Mouse (Mus musculus) lung, postnatal 0 days (tissue): ENCODE measurements around the gene Mettl5. TPM values are rescaled to one million over a fixed set of nuclear protein-coding genes. Genes with fewer than 3 reads are reported as not detected.
A peak's percentile ranks its signal among the peaks of the same experiment; 100 is the strongest.

Experiments used
- ATAC-seq: fragments of 200-750 bp; cut with Nextera tagmentation; 2 replicates; pipeline ENCODE4 v1.8.0; 2017; ENCODE audit warnings: moderate library complexity
- DNase-seq: peaks from one replicate; pipeline ENCODE4 v3.0.0-alpha.2; 2016; ENCODE audit warnings: low spot score
- H3K27ac ChIP-seq: fragments of 300-500 bp; sonication (generic); 2 replicates; pipeline ENCODE4 v1.5.1; 2014; ENCODE audit warnings: antibody characterized with exemption, mild to moderate bottlenecking, low read length, mixed read lengths
- H3K27me3 ChIP-seq: fragments of 300-500 bp; sonication (generic); replicated peaks from 2 replicates; pipeline ENCODE4 v1.6.1; 2014; ENCODE audit warnings: low read length, mixed read lengths; ENCODE audit not compliant: insufficient read depth
- H3K36me3 ChIP-seq: fragments of 300-500 bp; sonication (generic); 2 replicates; pipeline ENCODE4 v1.6.1; 2014; ENCODE audit warnings: low read length, mixed read lengths; ENCODE audit not compliant: insufficient read depth
- H3K4me1 ChIP-seq: fragments of 300-500 bp; sonication (generic); 2 replicates; pipeline ENCODE4 v1.6.1; 2014; ENCODE audit warnings: antibody characterized with exemption, low read depth, low read length, mixed read lengths; ENCODE audit not compliant: insufficient read depth
- H3K4me2 ChIP-seq: fragments of 300-500 bp; sonication (generic); replicated peaks from 2 replicates; pipeline ENCODE4 v1.6.1; 2014; ENCODE audit warnings: low read depth, mild to moderate bottlenecking, low read length, moderate library complexity, mixed read lengths
- H3K4me3 ChIP-seq: fragments of 300-500 bp; sonication (generic); 2 replicates; pipeline ENCODE4 v1.5.1; 2014; ENCODE audit warnings: low read depth, low read length
- H3K9ac ChIP-seq: fragments of 300-500 bp; sonication (generic); replicated peaks from 2 replicates; pipeline ENCODE4 v1.6.1; 2014; ENCODE audit warnings: low read depth, mild to moderate bottlenecking
- H3K9me3 ChIP-seq: fragments of 300-500 bp; sonication (generic); 2 replicates; pipeline ENCODE4 v1.6.1; 2016; ENCODE audit warnings: low read length, mixed read lengths
- CTCF ChIP-seq: IDR thresholded peaks from 2 replicates; pipeline ENCODE4 v1.5.1; 2016; ENCODE audit warnings: antibody characterized with exemption, mild to moderate bottlenecking
- EP300 ChIP-seq: IDR thresholded peaks from 2 replicates; pipeline ENCODE4 v1.6.1; 2016; ENCODE audit warnings: antibody characterized with exemption, mild to moderate bottlenecking, control low read depth
- WGBS: fragments of 180-500 bp; shearing (Covaris S2); extraction: QIAGEN DNeasy Blood & Tissue Kit; methylation state at CpG from one replicate; pipeline ENCODE4 v1.1.7; 2014; 5-methylcytosine and 5-hydroxymethylcytosine counted together
- polyA plus RNA-seq: library from polyadenylated mRNA; unstranded; fragments of >200 nt; fragmentation: Nextera tagmentation; extraction: Ambion mirVana; gene quantifications from 2 replicates; pipeline ENCODE4 v1.2.1, GENCODE M21; 2015

Gene Mettl5
- polyA plus RNA-seq, 1 experiment from 2014 or later, result 24.1 TPM

- TF ChIP-seq EP300 (no peak), CTCF (no peak)
- 58% methylated on average over 7 of the region's 7 CpGs for WGBS
- H3K9ac ChIP-seq, result no peak overlapping the region
- H3K4me2 ChIP-seq, result no peak overlapping the region
- H3K27me3 ChIP-seq, result no peaks in the 10 kb centered on the region
- no peaks in the 10 kb centered on the region for H3K4me1 ChIP-seq
- ATAC-seq (no peak), DNase-seq (no peak)
- no peak overlapping the region for H3K27ac ChIP-seq
- H3K36me3 ChIP-seq, result no peaks in the 10 kb centered on the region
- no peak overlapping the region for H3K4me3 ChIP-seq
- H3K9me3 ChIP-seq, result no peaks in the 10 kb centered on the region
Observed at GRCm38 (mm10) chr2:69890843-69891242, 5.4 kb upstream of the Mettl5 start.

- Histone ChIP-seq H3K4me2 (no peak overlapping the region), H3K4me3 (no peak overlapping the region), H3K9ac (no peak overlapping the region), H3K4me1 (peaks cover 4% of the 10 kb centered on the region; the same call in 1 of the 2 replicates), H3K9me3 (no peaks in the 10 kb centered on the region), H3K27ac (no peak overlapping the region), H3K27me3 (no peaks in the 10 kb centered on the region), H3K36me3 (no peaks in the 10 kb centered on the region)
- TF ChIP-seq CTCF (no peak), EP300 (no peak)
- ATAC-seq (no peak), DNase-seq (no peak)
- 64% methylated on average over 2 of the region's 2 CpGs for WGBS
Observed at GRCm38 (mm10) chr2:69888957-69889356, 3.5 kb upstream of the Mettl5 start.

- no peaks in the 10 kb centered on the region for H3K9me3 ChIP-seq
- peak overlapping the region; percentile 81 for H3K4me2 ChIP-seq
- H3K9ac ChIP-seq, result peak overlapping the region; percentile 76
- ATAC-seq (peak; percentile 25; the same call in 1 of the 2 replicates), DNase-seq (peak; percentile 11)
- no peaks in the 10 kb centered on the region for H3K27me3 ChIP-seq
- no peaks in the 10 kb centered on the region for H3K36me3 ChIP-seq
- 6% methylated on average over 12 of the region's 12 CpGs for WGBS
- peaks cover 4% of the 10 kb centered on the region; the same call in 1 of the 2 replicates for H3K4me1 ChIP-seq
- H3K27ac ChIP-seq, result peak overlapping the region; percentile 81
- TF ChIP-seq CTCF, result no peak
- TF ChIP-seq EP300, result no peak
- H3K4me3 ChIP-seq, result peak overlapping the region; percentile 72
Observed at GRCm38 (mm10) chr2:69885050-69885449, 365 bp downstream of the Mettl5 start.

GRCm38 (mm10) chr2:69884581-69884980, 834 bp downstream of the Mettl5 start:
- H3K9ac ChIP-seq, result 0 out of 2 replicates have a peak overlapping the region, but pooled peaks have one; percentile 2
- H3K36me3 ChIP-seq, result no peaks in the 10 kb centered on the region
- H3K27me3 ChIP-seq, result no peaks in the 10 kb centered on the region
- ATAC-seq (no peak), DNase-seq (no peak)
- H3K27ac ChIP-seq, result no peak overlapping the region
- 27% methylated on average over 6 of the region's 6 CpGs for WGBS
- peak overlapping the region; percentile 81 for H3K4me2 ChIP-seq
- peaks cover 4% of the 10 kb centered on the region; the same call in 1 of the 2 replicates for H3K4me1 ChIP-seq
- H3K9me3 ChIP-seq, result no peaks in the 10 kb centered on the region
- peak overlapping the region; percentile 72 for H3K4me3 ChIP-seq
- no peak for TF ChIP-seq EP300
- TF ChIP-seq CTCF, result no peak

GRCm38 (mm10) chr2:69883990-69884391, 1.4 kb downstream of the Mettl5 start:
- WGBS, result 64% methylated on average over 2 of the region's 2 CpGs
- Histone ChIP-seq H3K27me3 (no peaks in the 10 kb centered on the region), H3K4me2 (no peak overlapping the region), H3K9ac (no peak overlapping the region), H3K36me3 (no peaks in the 10 kb centered on the region), H3K9me3 (no peaks in the 10 kb centered on the region), H3K4me1 (peaks cover 4% of the 10 kb centered on the region; the same call in 1 of the 2 replicates), H3K27ac (no peak overlapping the region), H3K4me3 (no peak overlapping the region)
- ATAC-seq (no peak), DNase-seq (no peak)
- TF ChIP-seq EP300 (no peak), CTCF (peak; percentile 49)

- no peak for ATAC-seq
- Histone ChIP-seq H3K36me3 (no peaks in the 10 kb centered on the region), H3K4me3 (peak overlapping the region; percentile 100), H3K9me3 (no peaks in the 10 kb centered on the region), H3K4me1 (no peaks in the 10 kb centered on the region), H3K27me3 (no peaks in the 10 kb centered on the region), H3K27ac (peak overlapping the region; percentile 89), H3K9ac (peak overlapping the region; percentile 97), H3K4me2 (peak overlapping the region; percentile 62)
- 0% methylated on average over 13 of the region's 13 CpGs for WGBS
- DNase-seq, result no peak
- TF ChIP-seq CTCF (no peak), EP300 (no peak)
Observed at GRCm38 (mm10) chr2:69862117-69862657, 23.2 kb downstream of the Mettl5 start.
